Mouse (Mus musculus) layer of hippocampus, adult 11-12 months (tissue): ENCODE data around the gene Kpna4.
"Not testable (repeated sequence)": the region's sequence is repeated elsewhere in the genome, so short reads cannot be mapped to it uniquely, and the experiment has no call there.

ENCODE experiments used
- DNase-seq: peaks from one replicate; pipeline ENCODE4 v3.0.0; 2022; ENCODE audit warnings: low spot score

Gene Kpna4

DNA sequence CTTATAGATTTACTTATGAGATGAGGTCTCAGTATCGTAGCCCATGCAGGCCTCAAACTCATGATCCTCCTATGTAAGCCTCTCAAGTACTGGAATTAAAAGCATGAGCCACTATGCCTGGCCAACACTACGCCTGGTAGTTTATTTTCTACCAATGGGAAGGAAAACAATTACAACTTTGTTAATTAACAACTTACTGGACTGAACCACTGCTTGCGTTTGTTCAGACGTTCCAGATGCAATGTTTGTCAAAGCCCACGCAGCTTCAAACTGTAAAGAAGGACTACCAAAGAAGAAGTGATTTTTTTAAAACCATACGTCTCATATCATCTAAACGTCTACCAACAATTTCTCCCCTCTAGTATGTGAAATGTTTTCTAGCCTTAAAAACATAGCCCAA is 32.5 kb downstream of the Kpna4 start:
- DNase-seq, result no peak

DNA sequence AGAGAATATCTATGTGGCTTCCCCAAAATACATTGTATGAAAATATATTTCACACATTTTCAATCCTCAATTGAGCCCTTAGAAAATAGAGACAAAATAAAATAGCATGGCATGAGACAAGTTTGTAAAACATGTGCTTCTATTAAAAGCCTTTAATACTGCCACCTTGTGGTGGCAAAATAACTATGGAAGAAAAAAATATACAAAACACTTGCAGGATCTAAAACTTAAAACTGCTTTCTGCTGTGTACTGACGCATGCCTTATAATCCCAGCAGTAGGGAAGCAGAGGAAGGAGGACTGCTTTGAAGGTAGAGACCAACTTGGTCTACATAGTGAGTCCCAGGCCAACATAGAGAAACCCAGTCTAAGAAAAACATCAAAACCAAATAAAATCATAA is 62.9 kb downstream of the Kpna4 start:
- DNase-seq, result no peak

DNA sequence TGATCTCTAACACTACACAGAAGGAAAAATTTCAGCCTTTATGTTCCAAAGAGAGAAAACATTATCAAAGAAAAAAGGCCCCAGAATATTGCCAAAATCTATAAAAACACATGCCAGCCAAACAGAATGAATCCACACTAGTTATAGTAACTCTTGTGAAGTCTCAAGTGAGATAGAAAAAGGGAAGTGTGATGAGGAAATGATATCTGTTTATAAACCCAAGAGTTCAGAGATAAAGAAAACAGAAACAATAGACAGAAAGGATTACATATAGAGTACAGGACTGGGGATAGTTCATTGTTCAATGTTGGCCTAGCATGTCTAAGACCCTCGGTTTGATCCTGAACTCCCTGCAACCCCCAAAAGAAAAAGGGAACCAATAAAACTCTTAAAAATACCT is 64.1 kb downstream of the Kpna4 start:
- DNase-seq, result no peak

DNA sequence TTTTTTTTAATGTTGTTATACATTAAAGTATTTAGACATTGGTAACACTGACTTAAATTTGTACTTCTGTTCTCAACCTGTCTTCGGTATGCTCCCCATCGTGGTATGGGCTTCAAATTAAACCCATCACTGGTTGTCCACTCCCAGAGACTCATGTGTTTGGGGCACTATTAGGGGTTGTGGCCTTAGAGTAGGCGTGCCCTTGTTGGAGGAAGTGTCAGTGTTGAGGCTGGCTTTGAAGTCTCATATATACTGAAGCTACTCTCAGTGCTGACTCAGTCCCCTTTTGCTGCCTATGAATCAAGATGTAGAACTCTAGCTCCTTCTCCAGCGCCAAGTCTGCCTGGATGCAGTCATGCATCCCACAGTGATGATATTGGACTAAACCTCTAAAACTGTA is 66.2 kb downstream of the Kpna4 start:
- DNase-seq, result no peak

DNA sequence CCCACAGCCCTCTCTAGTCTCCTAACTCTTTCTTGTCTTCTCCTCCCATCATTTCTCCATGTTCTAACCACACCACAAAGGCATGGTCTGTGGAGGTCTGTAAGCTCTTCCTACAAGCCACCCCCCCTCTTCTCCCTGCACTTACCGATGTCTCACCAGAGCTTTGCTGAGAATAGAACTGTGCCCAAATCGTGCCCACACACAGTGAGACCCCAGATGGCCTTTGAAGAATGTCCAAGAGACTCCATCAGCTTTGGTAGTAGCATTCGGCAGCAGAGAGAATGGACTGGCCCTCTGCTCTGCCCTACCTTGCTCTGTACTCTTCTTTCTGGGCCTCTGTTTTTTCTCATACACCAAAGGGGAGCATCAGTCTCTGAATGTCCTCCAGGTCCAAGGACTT is 71.0 kb downstream of the Kpna4 start:
- DNase-seq, result no peak

DNA sequence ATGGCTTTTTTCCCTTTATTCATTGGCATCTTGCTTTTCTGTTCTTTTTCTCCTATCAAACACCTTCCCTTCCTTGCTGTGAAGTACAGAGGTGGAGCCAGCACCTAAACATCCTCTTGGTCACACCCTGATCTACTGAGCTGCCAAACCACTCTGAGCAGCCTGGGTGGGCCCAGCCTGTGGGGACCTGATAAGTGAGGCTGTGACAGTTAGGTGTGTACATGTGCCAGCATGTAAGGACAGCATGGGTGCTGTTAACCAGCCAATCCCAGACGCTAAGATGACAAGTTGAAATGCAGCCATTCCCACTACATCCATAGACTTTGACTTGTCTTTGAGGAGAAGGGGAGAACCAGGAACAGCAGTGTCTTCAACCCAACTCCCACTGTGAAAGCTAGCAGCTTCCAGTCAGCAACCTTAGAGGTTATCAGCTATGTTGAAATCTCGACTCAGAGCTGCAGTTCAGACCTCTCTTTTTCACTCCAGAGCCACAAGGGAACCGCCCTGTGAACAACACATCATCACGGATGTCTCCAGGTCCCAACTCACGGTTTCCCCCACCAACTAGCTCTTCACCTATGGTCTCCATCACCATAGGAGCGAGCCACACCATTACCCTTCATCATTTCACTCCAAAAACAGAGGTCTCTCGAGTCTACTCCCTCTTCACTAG is 72.0 kb downstream of the Kpna4 start:
- DNase-seq, result no peak

DNA sequence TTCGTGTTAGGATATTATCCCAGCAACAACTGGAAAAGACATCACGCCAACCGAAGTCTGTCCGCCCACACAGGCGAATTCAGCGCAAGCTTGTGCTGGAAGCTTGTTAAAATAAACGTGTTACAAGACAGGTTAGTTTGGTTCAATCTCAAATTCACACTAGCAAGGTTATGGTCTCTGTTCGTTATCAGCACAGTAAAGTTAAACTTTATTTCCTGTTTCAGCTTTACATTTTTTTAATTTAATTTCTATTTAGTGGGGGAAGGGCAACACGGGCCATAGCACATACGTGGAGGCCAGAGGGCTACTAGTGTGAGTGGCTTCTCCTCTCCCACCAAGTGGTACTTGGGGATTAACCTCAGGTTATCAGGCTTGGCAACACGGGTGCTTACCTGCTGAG is 75.0 kb downstream of the Kpna4 start:
- no peak for DNase-seq

DNA sequence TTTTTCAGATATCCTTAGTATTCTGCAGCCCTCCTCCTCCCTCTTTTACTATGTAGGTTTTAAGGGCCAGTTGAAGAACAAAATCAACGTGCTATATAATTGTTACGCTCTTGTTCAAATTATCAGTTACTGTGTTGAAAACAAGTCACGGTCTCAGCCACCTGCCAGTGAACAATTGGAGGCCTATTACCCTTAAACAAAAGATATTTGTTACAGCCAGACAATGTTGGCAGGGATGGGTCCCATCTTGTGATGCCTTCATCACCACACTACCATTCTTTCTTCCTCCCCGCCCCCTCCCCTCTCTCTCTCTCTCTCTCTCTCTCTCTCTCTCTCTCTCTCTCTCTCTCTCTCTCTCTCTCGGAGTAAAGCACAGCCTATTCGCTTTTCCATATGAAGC is 77.9 kb downstream of the Kpna4 start:
- peak; percentile 52 for DNase-seq

DNA sequence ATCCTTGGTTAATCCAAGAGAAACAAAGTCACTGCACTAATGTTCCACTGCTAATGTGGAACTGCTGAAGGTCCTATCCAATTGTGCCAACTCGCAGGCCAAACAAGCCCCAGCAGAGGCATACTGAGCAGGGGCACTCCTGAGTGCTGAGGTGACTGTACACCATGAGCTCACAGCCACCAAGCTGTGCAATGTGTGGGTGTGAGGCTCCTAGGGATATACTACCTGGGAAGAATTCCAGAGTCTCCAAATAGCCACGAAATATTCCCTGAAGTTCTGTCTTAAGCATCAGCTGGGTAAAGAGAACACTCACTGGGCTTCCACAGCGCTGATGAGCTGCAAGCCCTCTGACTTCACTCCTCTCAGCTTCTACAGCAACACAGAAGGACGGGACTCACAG is 79.2 kb downstream of the Kpna4 start:
- no peak for DNase-seq

DNA sequence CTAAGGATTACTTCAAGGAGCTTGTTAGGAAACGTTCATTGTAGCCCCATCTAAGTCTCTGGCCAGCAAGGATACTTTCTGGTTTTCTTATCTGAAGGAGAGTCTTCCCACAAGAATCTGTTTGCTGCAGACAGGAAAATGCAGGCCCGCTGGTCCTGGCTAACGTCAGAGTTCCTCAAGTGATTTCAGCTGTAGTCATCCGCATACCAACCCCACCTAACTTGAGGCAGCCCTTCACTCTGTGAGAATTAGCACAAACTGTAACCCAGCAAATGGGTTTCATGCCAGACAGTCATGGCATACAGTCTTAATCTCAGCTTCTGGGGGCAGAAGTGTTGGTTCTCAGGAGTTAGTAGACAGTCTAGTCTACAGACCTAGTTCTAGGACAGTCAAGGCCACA is 80.4 kb downstream of the Kpna4 start:
- no peak for DNase-seq

DNA sequence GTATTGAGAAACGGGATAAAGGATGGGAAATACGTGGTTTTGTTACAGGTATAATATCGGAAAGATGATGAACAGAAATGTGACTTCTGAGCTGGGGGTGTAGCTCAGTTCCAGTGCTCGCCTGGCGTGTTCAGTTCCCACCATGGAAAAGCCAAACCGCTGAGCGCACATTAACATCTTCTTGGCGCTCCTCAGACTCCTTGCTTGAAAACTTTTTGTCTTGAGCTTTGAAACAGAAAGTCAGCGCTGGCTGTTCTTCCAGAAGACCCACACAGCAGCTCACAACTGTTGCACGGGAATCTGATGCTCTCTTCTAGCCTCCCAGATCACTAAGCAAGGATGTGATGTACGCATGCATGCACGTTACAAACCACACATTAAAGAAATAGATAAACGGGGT is 81.2 kb downstream of the Kpna4 start:
- no peak for DNase-seq

DNA sequence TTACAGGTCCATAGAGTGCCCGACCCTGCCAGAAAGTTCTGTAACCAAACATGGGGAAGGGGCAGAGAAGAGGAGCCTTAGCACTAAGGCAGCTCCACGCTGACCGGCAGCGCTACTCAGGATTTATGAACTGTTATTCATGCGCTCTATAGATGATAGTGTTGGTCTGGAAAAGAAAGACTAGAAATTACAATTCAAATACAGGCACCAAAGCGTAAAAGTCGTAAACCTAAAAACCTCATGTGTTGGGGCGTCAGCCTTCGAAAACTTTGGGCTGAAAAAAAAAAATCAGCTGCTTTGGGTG is 81.6 kb downstream of the Kpna4 start:
- peak; percentile 20 for DNase-seq

DNA sequence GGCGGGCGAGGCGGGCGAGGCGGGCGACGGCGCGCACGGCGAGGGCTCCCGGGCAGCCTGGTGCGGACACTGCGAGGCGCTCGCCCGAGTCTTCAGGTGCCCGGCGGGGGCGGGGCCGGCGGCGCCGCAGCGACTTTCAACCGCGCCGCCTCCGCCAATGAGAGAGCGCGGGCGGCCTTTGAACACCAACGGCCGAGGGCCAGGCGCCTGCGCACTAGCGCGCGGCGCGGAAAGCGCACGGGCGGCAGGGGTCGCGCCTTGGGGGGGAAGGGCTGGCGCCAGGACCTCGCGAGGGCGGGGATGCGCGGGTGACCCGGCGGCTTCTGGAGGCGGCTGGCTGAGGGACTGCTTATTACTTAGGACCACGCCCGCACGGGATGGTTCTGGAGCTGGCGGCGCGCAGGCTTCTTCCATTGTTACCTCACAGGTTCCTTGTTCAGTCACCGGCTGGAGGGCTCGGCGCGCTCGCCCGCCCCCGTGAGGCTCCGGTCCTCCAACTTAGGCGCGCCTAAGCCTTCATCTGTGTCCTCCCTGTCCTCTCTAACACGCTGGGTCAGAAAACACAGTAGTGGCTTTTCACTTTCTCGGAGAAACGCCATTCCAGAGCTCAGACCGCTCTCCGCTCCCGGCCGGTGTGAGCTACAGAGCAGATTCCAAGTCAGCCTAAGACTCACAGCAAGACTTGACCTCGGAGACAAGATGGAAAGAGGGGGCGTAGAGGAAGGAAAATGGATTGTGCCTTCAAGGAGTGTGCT is 82.1 kb downstream of the Kpna4 start, which contains the start of gene Trim59:
Trim59 (minus strand) TSS at position 111 of the 755 bp plus-strand sequence.
- peak; percentile 88 for DNase-seq

DNA sequence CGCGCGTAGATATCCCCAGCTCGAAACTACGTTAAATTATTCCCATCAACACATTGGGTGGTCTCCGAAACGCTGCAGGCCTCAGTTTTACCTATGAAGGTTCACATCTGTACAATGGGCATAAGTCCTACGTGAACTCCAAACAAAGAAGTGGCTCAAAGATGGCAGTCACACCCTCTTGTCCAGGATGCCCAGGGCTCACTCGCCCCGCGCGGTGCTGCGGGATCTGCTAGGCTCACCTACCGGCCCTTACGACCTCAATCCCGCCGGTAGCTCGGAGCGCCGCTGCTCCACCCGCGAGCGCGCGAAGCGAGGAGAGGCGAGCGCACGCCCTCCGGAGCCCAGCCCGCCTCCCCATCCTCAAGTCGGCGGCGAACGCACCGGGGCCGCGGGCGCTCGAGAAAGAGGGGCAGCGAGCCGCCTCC is 82.7 kb downstream of the Kpna4 start:
- DNase-seq, result peak; percentile 14

DNA sequence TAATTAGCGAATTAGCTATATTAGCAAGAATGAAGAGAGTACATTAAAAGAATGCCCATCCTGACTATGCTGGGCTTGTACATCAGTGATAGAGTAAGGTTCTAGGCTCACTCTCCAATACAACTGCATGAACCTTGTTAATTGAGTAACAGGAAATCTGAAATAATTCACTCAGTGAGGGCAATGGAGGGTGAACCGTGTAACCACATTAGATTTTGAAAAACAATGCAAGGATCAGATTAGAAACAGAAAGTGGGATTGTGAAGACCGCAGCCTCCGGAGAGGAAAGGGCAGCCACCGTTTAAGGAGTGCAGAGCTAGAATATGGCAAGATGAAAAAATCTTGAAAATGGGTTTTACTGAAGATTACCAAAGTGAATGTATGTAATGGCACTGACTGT is 85.6 kb downstream of the Kpna4 start:
- no peak for DNase-seq

DNA sequence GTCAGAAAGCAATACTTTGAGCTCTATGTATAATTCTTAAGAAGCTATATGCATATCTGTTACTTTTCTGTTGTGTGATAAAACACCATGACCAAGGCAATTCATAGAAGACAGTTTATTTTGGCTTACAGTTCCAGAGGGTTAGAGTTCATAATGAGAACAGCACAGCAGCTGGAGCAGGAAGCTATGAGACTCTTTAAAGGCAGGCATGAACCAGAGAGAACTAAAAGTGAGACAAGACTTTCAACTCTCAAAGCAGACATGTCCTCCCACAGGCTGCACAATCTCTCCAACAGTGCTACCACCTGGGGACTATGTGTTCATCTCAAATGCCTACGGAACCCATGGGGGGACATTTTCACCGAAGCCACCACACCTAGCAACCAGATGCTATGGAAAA is 86.8 kb downstream of the Kpna4 start:
- DNase-seq, result no peak

DNA sequence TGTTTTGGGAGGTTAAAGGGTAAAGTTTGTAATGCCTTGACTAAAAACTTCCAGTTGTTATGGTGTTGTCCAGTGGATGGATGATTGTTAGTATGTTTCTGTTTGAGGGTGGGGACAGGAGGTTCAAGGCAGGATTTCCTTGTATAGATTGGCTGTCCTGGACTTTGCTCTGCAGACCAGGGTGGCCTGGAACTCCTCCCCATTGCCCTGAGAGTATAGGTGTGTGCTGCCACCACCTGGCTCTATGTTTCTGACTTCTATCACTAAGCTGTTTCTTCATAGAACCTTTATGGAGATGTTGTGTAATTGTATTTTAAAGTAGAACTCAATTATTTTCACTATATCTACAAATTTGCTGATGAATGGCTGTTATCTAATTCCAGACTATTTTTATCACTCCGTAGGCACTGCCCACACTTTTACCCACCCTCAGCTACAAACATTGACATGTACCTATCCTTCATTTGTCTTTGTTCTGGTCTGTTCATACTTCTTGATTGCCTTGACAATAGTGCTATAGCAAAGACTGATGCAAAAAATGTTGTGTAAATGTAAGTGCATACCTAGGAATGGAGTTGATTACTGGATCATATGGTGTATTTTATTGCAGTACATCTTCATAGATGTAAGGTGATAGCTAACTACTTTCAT is 100.7 kb downstream of the Kpna4 start:
- no peak for DNase-seq

DNA sequence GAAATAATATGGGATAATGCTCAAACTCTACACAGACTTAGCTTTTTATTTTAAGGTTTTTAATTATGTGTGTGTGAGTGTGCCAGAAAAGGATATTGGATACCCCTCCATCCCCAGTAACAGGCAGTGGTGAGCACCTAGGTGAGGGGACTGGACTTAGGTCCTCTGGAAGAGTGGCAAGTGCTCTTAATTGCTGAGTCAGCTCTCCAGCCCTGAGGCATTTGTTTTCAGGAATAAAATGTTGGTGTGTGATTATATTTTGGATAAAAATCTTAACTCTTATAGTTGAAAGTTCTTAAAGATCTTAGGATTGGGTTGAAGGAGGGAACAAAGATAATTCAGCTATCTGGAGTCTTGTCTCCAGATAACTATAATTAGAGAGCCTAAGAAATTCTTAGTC is 106.1 kb downstream of the Kpna4 start:
- DNase-seq, result no peak

DNA sequence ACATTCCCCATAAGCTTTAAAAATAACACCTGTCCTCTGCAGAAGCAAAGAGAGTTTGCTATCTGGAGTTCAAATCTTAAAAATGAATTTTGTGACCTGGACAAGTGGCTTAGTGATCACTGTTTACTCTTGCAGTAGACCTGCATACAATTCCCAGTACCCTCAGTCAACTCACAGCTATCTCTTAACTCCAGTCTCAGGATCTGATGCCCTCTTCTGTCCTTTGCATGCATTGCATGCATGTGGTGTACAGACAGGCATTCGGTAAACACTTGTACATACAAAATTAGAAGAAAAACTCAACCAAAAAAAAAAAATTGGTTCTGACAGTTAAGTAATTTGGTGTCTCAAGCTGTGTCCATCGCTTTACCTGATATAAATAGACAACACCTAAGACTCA is 106.6 kb downstream of the Kpna4 start:
- no peak for DNase-seq

DNA sequence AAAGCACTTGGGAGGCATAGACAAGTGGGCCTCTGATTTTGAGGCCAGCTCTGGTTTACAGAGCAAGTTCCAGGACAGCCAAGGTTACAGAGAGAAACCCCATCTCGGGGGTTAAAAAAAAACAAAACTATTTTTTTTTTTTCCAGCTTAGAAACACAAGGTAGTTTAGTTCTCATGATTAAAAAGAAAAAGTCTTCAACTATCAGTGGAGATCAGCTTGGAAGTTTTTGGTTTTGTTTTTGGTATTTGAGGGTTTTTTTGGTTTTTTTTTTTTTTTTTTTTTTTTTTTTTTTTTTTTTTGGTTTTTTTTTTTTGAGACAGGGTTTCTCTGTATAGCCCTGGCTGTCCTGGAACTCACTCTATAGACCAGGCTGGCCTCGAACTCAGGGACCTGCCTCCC is 108.3 kb downstream of the Kpna4 start:
- not testable (repeated sequence) for DNase-seq

DNA sequence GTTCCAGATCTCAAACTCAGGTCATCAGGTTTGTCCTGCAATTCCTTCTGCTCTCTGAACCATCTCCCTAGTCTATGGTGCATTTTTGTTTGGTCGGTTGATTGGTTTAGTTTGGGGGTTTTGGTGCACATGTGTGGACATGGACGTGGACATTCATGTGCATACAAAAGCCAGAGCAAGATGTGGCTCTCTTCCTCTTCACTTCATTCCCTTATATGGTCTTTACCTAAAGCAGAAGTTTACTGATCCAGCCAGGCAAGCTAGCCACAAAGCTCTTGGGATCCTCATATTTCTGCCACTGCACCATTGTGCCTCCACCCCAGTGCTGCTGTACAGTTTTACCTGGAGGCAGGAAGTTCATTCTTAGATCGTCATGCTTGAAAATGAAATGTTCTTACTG is 109.7 kb downstream of the Kpna4 start:
- DNase-seq, result no peak
